ENCODE assay signal across 8 mouse cellular contexts in genomic region chr9:71215248-71216035, GRCm38 (mm10). TPM values are rescaled to one million over a fixed set of nuclear protein-coding genes. Genes with fewer than 3 reads are reported as not detected.
DNase-seq lines count a peak whose midpoint lies in the region; ATAC-seq and TF ChIP-seq lines count a peak whose summit lies in the region.

Aldh1a2 (plus strand) TSS chr9:71215789.

- H3K4me2 ChIP-seq in embryonic facial prominence, embryonic 15.5 days (replicated peaks), result peak within 1 kb of the TSS; percentile 86
- peak within 1 kb of the TSS; percentile 84 for H3K4me2 ChIP-seq in heart, embryonic 14.5 days (ENCODE audit: low read length)
- H3K4me2 ChIP-seq in kidney, postnatal 0 days (ENCODE audit: low read length), result peak within 1 kb of the TSS; percentile 75

- DNase-seq in left cerebral cortex, adult 8-10 months (ENCODE audit: low spot score in 2 of 2), result no peak
- no peak for DNase-seq in left cerebral cortex, adult 9 months (ENCODE audit: low spot score in 2 of 2)
- peak; percentile 95 for DNase-seq in kidney, postnatal 0 days (ENCODE audit: low spot score)
- DNase-seq in lung, postnatal 14 days, result peak; percentile 70
- DNase-seq in ovary, postnatal 36 days (ENCODE audit: low spot score), result peak; percentile 75
- peak; percentile 72 for DNase-seq in urinary bladder, postnatal 14 days (ENCODE audit: low spot score)

- peak; percentile 86 for TF ChIP-seq CTCF in kidney, postnatal 0 days (IDR thresholded peaks at IDR 0.05; ENCODE audit: low read depth)

- H3K27ac ChIP-seq in embryonic facial prominence, embryonic 15.5 days (replicated peaks), result no peak within 1 kb of the TSS
- no peak within 1 kb of the TSS for H3K27ac ChIP-seq in heart, embryonic 14.5 days (replicated peaks in 1 of 2; ENCODE audit: control insufficient read depth in 1 of 2, insufficient read depth in 1 of 2, low read depth in 2 of 2, low read length in 2 of 2)
- H3K27ac ChIP-seq in kidney, postnatal 0 days, result peak within 1 kb of the TSS; percentile 75

- H3K27me3 ChIP-seq in embryonic facial prominence, embryonic 15.5 days, result peaks cover 68% of the 10 kb centered on the region
- H3K27me3 ChIP-seq in heart, embryonic 14.5 days (ENCODE audit: control insufficient read depth, insufficient read depth, low read length), result peaks cover 64% of the 10 kb centered on the region
- no peaks in the 10 kb centered on the region for H3K27me3 ChIP-seq in kidney, postnatal 0 days (ENCODE audit: insufficient read depth, low read length)

- H3K9me3 ChIP-seq in embryonic facial prominence, embryonic 15.5 days (replicated peaks), result no peaks in the 10 kb centered on the region
- H3K9me3 ChIP-seq in heart, embryonic 14.5 days (ENCODE audit: control insufficient read depth, low read length), result no peaks in the 10 kb centered on the region
- no peaks in the 10 kb centered on the region for H3K9me3 ChIP-seq in kidney, postnatal 0 days (replicated peaks; ENCODE audit: low read length)

- ATAC-seq in embryonic facial prominence, embryonic 15.5 days (ENCODE audit: insufficient number of reproducible peaks, low FRiP score, low TSS enrichment, low read depth), result peak; percentile 80
- ATAC-seq in heart, embryonic 14.5 days (ENCODE audit: insufficient number of reproducible peaks, insufficient read depth, low FRiP score, low read depth), result peak; percentile 66
- peak; percentile 88 for ATAC-seq in kidney, postnatal 0 days (replicated peaks; ENCODE audit: low FRiP score, low read depth)

- H3K36me3 ChIP-seq in embryonic facial prominence, embryonic 15.5 days, result no peaks in the 10 kb centered on the region
- H3K36me3 ChIP-seq in heart, embryonic 14.5 days (ENCODE audit: control insufficient read depth, insufficient read depth, low read length), result no peaks in the 10 kb centered on the region
- no peaks in the 10 kb centered on the region for H3K36me3 ChIP-seq in kidney, postnatal 0 days (ENCODE audit: insufficient read depth, low read length)

- WGBS in embryonic facial prominence, embryonic 15.5 days, result 2% methylated on average over 81 of the region's 97 CpGs
- under 1% methylated on average over 86 of the region's 97 CpGs for WGBS in heart, embryonic 14.5 days
- WGBS in kidney, postnatal 0 days, result 1% methylated on average over 50 of the region's 97 CpGs

- H3K9ac ChIP-seq in embryonic facial prominence, embryonic 15.5 days, result peak within 1 kb of the TSS; percentile 23
- peak within 1 kb of the TSS; percentile 55 for H3K9ac ChIP-seq in heart, embryonic 14.5 days (ENCODE audit: low read length)
- H3K9ac ChIP-seq in kidney, postnatal 0 days (ENCODE audit: low read depth, low read length), result peak within 1 kb of the TSS; percentile 73

- H3K4me3 ChIP-seq in embryonic facial prominence, embryonic 15.5 days (replicated peaks), result peak within 1 kb of the TSS; percentile 43
- peak within 1 kb of the TSS; percentile 39 to 51 for H3K4me3 ChIP-seq in heart, embryonic 14.5 days (ENCODE audit: control insufficient read depth in 1 of 2, insufficient read depth in 1 of 2, low read depth in 1 of 2, low read length in 2 of 2)
- H3K4me3 ChIP-seq in kidney, postnatal 0 days (replicated peaks; ENCODE audit: low read depth, low read length), result peak within 1 kb of the TSS; percentile 66

- H3K4me1 ChIP-seq in embryonic facial prominence, embryonic 15.5 days, result peaks cover 17% of the 10 kb centered on the region
- H3K4me1 ChIP-seq in heart, embryonic 14.5 days (ENCODE audit: control insufficient read depth in 2 of 2, insufficient read depth in 2 of 2, low read length in 2 of 2), result peaks cover 0 to 12% of the 10 kb centered on the region in 2 experiments; a peak in 3 of 4 replicates
- H3K4me1 ChIP-seq in kidney, postnatal 0 days (replicated peaks; ENCODE audit: insufficient read depth, low read length), result no peaks in the 10 kb centered on the region; the same call in 1 of the 2 replicates

RNA-seq across cellular contexts. Expression of gene Aldh1a2, which starts in this region (rescaled TPM):
- total RNA-seq in left cerebral cortex, adult 8-10 months (2022), result 10 to 100 TPM in 3 of 4 experiments, 1 to 10 TPM in 1; 8.2 to 12.1 (median 11.3) TPM
- 26.0 and 31.8 TPM in 2 replicates for polyA plus RNA-seq in embryonic facial prominence, embryonic 15.5 days (2015; fragmentation: Nextera tagmentation; extraction: Ambion mirVana)
- polyA plus RNA-seq in heart, embryonic 14.5 days (2014; fragmentation: Nextera tagmentation; extraction: Ambion mirVana), result 26.0 and 28.8 TPM in 2 replicates
- 177 and 178 TPM in 2 replicates for polyA plus RNA-seq in kidney, postnatal 0 days (2015; fragmentation: Nextera tagmentation; extraction: Ambion mirVana)

Comparison
In these comparisons a context has a peak if more than half of its experiments do, and no peak if none do; other contexts are left out.
1. DNase-seq: peak in kidney, postnatal 0 days (single experiment), lung, postnatal 14 days (single experiment), ovary, postnatal 36 days (single experiment) and urinary bladder, postnatal 14 days (single experiment); none in left cerebral cortex, adult 8-10 months (0 of 2) and left cerebral cortex, adult 9 months (0 of 2).
2. H3K9ac ChIP-seq: peak in every context shown above with its lines; median percentile 73 in kidney, postnatal 0 days; 55 in heart, embryonic 14.5 days; 23 in embryonic facial prominence, embryonic 15.5 days.
3. Peak in every context shown above with its lines, with median percentiles within 50 percentile points of each other: ATAC-seq, H3K4me2 ChIP-seq and H3K4me3 ChIP-seq.